Mouse (Mus musculus): Measurements from ENCODE around the gene Wdr82.
A peak's percentile ranks its signal among the peaks of the same experiment; 100 is the strongest.
"Not testable (repeated sequence)": the region's sequence is repeated elsewhere in the genome, so short reads cannot be mapped to it uniquely, and the experiment has no call there.

Gene Wdr82

GRCm38 (mm10) chr9:106160426-106160825, 10.3 kb upstream of the Wdr82 start:
- DNase-seq (ENCODE audit: inconsistent ontology term), result no peak

GRCm38 (mm10) chr9:106166709-106167108, 4.0 kb upstream of the Wdr82 start:
- no peak for DNase-seq (ENCODE audit: inconsistent ontology term)

DNA sequence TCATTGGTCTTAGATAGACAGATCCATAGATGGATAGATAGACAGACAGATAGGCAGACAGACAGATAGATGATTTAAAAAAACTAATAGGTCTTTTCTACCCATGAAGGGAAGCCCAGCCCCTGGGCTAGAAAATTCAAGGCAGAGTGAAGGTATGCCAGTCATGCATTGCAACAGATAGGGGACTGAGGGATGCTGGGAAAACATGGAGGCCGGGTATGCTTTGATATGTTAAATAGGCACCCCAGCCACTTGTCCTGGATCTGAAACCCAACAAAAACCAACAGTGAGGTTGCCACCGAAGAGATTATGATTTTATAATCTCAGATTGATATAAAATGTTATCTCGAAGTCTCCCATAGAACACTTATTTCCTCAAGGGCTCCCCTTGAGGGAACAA, 3.5 kb upstream of the Wdr82 start:
- DNase-seq (ENCODE audit: inconsistent ontology term), result no peak

DNA sequence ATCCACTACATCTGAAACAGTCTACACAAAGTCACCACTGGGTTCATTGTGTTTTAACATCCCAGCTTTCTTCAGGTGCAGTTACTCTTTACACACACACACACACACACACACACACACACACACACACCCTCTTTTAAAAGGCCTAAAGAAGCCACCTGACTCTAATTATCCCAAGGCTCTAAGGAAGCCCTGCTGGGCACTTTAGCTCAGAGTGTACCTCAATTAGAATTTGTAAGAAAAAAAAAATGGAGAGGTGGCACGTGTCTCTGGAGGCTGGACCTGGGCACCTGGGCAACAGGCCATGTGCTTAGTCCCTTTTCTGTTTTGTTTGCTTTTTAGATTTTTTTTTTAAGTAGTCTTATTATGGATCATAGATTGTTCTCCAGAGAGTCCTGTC, 3.0 kb upstream of the Wdr82 start:
- no peak for DNase-seq (ENCODE audit: inconsistent ontology term)

GRCm38 (mm10) chr9:106169006-106169405, 1.7 kb upstream of the Wdr82 start:
- not testable (repeated sequence) for DNase-seq (ENCODE audit: inconsistent ontology term)

GRCm38 (mm10) chr9:106169917-106170316, 811 bp upstream of the Wdr82 start:
- DNase-seq (ENCODE audit: inconsistent ontology term), result no peak

- peak; percentile 87 for DNase-seq (ENCODE audit: inconsistent ontology term)
Measured at GRCm38 (mm10) chr9:106171346-106172158, 824 bp downstream of the Wdr82 start.

DNA sequence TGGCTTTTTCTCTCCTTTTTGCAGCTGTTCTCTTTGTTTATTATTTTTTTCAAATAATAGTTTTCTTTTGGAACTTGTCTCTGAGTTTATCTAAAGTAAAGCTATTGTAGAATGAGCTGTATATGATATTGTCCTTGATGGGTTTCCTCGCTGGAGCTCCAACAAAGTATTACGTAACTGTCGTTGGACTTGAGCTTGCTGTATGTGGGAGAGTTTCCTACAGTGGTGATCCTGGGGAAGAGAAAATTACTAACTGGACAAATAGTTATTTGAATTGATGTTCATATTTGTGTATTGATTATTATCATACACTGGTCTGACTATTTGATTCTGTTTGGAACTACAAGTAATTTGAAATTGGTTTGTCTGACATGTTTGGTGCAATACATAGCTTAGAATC, 1.8 kb downstream of the Wdr82 start:
- no peak for DNase-seq (ENCODE audit: inconsistent ontology term)

DNA sequence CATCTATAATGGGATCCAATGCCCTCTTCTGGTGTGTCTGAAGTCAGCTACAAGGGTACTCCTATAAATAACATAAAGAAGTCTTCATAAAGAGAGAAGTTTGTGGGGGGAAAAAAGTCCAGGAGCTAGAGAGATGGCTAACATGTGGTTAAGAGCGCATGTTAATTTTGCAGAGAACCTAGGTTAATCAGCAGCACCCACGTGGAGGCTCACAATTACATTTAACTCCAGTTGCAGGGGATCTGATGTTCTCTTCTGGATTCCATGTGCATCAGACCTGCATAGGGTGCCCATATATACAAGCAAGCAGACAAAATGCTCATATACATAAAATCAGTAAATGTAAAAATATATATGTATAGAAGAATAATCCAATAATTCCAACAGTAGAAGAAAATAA, 2.6 kb downstream of the Wdr82 start:
- no peak for DNase-seq (ENCODE audit: inconsistent ontology term)

GRCm38 (mm10) chr9:106175552-106176200, 4.9 kb downstream of the Wdr82 start:
- DNase-seq (ENCODE audit: inconsistent ontology term), result no peak

DNA sequence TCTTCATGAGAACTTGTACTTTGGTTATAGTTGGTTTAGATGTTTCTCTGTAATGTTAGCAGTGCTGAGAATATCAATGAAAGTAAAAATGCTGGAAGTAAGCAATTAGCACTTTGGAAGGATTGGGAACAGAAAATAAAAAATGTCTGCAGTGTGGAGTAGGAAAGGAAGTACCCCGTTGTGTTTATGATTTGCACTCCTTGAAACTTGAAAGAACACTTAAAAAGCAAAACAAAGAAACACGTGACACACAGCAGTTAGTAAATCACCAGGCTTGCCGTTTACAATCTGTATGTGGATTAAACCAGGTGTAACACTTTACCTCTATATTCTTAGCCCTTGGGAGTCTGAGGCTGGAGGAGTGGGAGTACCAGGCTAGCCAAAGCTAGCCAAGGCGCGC, 6.0 kb downstream of the Wdr82 start:
- DNase-seq (ENCODE audit: inconsistent ontology term), result no peak

DNA sequence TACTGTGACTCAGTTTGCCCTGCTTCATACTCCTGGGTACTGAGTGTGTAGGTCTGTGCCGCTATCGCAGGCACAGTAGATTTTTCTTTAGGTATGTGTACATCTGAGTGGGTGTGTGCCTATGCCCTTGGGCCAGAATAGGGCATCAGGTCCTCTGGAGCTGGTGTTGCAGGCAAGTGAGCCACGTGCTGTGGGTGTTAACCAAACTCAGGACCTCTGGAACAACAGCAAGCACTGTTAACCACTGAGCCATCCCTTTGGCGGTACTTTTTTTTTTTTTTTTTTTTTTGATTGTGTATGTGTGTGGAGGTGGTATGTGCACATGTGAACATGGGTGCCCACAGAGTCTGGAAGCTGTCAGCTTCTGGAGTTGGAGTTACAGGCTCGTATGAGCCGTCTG, 7.1 kb downstream of the Wdr82 start:
- no peak for DNase-seq (ENCODE audit: inconsistent ontology term)

DNA sequence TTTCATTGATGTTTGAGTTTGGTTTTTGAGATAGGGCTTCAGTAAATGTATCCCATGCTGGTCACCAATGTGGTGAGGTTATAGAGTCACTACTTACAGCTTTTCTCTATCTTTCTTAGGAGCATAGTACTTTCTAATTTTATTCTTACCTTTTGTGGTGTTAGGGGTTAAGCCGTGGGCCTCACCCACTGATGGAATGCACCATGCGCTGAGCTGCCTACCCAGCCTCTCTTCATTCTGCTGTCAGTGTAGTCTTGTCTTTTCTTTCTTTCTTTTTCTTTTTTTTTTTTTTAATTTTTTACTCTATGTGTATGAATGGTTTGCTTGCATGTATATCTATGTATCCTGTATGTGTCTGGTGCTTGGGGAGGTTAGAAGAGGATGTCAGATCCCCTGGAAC, 8.7 kb downstream of the Wdr82 start:
- DNase-seq (ENCODE audit: inconsistent ontology term), result no peak

DNA sequence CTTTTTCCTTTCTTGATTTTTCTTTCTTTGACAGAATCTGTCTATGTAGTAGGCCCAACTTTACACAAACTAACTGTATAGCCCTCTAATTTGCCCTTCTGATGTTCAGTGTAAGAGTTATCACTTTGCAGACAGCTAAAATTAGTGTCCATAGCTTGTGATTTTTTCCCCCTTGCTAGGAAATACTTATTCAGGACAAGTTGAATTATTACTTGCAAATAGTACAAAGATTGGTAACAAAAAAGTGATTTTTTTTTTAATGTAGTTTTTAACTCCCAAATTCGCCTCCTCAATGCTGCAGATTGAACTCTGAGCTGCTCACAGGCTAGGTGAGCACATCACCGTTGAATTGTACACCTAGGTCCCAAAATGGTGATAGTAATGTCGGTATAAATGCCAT, 9.2 kb downstream of the Wdr82 start:
- no peak for DNase-seq (ENCODE audit: inconsistent ontology term)

- DNase-seq (ENCODE audit: inconsistent ontology term), result no peak
Measured at GRCm38 (mm10) chr9:106182146-106182545, 11.4 kb downstream of the Wdr82 start.

GRCm38 (mm10) chr9:106183996-106184395, 13.3 kb downstream of the Wdr82 start:
- no peak for DNase-seq (ENCODE audit: inconsistent ontology term)

- no peak for DNase-seq (ENCODE audit: inconsistent ontology term)
Measured at GRCm38 (mm10) chr9:106191355-106191754, 20.6 kb downstream of the Wdr82 start.

GRCm38 (mm10) chr9:106192024-106192423, 21.3 kb downstream of the Wdr82 start:
- no peak for DNase-seq (ENCODE audit: inconsistent ontology term)

DNA sequence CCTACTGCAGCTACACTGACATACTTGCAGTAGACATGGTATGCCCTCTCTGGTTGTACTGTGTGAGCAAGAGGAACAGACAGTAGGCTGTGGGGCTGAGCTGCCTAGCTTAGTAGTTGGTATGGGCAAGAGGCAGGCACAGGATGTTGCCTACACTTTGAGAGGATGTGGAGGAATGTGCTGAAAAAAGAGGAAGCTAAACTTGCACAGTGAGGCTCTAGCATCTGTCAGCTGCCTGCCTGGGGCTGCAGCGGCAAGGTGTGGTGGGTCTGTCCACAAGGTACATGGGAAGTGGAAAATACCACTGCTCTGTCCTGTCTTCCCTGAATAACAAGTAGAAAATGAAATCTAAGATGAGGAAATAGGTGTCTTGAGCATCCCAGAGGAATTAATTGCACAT, 22.3 kb downstream of the Wdr82 start:
- no peak for DNase-seq (ENCODE audit: inconsistent ontology term)

GRCm38 (mm10) chr9:106193930-106194807, 23.4 kb downstream of the Wdr82 start:
- no peak for DNase-seq (ENCODE audit: inconsistent ontology term)

DNA sequence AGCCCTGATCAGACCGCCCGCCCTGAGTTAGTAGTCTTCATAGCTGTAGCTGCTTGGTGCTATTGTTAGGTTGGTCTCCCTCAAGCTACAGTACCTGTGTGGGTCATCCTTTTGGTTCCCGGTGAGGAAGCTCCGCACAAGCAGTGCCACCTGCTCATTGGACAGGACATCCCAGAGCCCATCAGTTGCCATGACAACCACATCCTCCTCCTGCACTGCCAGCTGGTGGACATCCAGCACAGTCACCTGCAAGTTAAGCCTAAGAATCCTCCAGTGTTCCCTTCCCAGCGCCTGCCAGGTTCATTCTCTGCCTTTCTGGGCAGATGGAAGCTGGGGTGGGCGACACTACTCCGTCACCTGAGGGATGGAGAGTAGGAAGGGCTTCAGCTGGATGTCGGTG, 25.0 kb downstream of the Wdr82 start:
- DNase-seq (ENCODE audit: inconsistent ontology term), result no peak

- no peak for DNase-seq (ENCODE audit: inconsistent ontology term)
Measured at GRCm38 (mm10) chr9:106197081-106197713, 26.5 kb downstream of the Wdr82 start.
